Mouse (Mus musculus) CD8-positive naive resting alpha-beta T cell, adult 2 months (primary cell): ENCODE data around the gene Map4k3.

Experiments used
- DNase-seq, 2 experiments: peaks; one replicate each; pipeline ENCODE4 v3.0.0; 2022; ENCODE audit warnings: low read depth in 2 of 2, low spot score in 2 of 2

Map4k3 gene

DNA sequence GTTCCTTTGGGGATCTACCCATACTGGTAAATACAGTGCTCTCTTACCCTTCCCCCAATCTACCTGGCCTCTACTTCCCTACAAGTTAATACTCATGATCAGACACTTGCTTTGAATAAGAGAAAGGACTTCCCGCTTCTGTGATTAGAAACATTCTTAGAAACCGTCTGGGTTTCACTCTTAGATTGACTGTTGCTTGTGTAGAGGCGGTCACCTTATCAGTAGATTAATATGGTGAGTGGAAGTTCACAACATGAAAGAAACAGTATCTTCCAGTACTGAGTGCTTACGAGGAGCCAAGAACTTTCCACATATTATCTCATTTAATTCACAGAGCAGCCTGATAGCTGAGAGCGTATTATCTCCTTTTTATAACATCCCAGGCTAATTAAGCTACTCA lies 1.5 kb upstream of the Map4k3 start:
- no peak for DNase-seq

DNA sequence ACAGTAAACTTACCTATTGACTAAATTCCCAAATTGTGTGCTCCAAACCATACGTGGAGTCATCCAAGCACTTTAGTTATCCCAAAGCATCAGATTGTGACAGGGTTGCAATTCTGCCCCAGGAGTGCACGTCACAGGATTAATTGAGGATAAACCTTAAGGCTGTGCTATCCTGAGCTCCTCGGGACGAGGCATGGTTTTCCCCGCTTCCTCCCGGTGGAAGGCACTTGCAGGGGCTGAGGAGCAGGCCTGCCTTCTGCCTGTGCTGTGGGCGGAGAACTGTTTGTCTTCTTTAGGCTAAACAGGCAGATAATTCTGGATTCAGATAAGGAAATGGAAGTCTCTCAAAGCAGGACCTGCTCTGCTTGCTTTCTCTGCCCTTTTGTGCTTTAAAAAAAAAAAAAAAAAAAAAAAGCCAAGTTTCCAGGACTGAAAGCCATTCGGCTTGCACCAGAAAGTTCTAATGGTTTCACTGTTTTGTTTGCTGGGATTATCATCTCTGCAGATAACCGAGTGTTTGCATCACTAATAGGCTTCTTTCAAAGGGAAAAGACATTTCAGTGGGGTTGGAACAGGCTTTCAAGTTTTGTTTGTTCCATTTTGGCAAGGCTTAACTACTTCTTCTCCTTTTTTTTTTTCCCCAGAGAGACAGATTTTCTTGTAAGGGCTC lies 930 bp upstream of the Map4k3 start:
- no peak for DNase-seq

DNA sequence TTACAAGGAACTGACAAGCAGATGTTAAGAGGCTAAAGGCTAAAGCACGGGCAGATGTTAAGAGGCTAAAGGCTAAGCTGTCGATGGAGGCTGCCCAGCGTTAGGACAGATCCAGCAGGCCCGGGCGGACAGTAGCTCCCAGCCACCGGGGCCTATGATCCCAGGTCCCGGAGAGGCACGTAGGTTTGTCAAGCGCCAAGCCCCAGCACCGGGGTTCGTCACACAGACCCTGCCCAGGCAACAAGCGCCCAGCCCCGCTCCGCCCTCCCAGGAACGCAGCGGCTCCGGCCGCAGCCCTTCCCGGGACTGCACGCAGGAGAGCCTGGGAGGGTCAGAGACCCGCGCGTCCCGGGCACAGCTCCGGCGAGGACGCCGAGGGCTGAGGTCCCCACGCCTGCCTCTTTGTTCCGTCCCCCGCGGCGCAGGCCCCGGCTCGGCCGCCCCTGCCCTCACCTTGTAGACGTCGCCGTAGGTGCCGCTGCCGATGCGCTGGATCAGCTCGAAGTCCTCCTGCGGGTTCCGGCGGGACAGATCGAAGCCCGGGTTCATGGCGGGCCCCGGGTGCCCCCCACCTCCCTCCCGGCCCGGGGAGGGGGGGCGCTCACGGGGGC lies 839 bp downstream of the Map4k3 start:
- peak; percentile 16 to 23 for DNase-seq

DNA sequence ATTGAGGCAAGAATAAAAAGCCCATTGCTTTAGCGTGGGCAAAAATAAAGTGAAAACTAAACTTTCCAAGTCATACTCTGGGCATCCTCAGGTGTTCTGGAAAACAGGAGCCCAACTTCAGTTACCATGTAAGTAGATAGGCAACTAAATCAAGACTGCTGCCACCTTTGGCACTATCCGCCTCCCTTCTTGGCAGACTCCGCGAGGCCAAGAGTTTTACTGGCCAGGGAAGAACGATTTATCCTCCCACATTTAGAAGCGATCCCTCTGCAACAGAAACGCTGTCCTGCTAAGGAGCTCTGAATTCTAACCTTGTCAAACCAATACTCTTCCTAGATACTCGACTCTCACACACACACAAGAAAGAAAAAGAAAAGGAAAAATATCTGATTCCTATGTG lies 1.5 kb downstream of the Map4k3 start:
- no peak for DNase-seq

DNA sequence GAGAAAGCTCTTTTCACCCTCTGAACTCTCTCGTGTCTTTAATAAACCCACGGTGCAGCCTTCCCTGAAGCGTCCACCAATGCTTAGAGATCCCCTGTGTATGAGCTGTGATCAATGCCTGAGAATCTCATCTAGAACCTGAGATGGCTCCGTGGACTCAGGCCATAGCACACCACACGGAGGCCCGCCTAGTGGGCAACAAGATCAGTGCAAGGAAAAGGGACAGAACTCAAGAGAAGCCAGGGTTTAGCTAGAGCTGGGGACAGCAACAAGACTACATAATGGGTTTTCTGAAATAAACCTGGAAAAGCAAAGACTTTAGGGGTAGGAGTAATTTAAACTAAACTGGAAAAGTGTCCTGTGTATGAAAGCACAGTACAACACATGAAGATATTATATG lies 5.2 kb downstream of the Map4k3 start:
- DNase-seq, result no peak

DNA sequence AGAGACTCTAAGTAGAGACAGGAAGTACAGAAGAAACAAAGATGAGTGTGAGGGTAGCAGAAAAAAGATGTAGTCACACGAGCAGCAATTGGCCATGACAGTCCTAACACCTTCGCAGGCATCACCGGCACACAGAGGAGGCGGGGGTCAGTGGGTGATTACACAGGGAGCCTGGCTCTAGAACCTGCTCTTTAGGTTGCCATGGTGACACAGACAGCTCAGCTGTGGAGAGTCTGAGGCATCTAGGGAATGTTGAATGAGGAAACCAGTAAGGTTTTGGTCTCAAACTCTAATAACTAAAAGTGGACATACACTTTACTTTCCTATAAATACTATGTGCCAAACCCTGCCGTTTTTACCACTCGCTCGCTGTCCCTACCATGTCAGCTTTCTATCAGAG lies 6.6 kb downstream of the Map4k3 start:
- DNase-seq, result no peak

DNA sequence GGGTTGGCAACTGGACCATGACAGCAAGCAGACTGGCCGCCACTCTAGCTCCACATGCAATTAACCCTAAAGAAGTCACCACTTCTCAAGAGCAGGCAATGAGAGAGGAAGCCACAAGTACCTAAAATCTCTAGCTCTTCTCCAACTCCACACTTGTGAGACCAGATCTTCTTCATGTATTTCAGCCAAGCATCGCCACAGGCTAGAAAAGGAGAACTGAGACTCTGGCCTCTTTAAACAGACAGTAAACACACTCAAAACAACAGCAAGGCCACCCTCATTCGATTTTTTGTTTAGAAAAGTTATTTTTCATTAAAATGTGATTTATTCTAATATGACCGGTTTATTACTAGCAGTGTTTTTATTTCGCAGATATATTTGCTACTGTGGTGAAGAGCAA lies 9.0 kb downstream of the Map4k3 start:
- DNase-seq, result no peak

DNA sequence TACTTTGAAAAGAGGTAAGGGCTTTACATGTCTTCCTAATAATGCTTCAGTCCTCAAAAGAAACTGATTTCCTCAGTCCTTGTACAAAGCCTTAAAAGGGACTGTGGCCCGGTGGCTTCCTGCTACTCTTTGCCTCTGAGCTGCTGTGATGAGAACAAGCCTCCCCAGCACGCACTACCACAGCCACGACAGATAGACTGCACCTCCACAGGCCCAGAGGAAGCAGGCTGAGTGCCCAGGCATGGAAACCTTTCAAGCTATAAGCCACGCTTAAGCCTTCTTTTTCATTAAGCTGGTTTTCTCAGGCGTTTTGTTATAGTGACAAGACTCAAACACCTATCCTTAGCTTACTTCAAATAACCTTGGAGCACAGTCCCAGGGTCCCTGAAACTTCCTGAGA lies 10.0 kb downstream of the Map4k3 start:
- DNase-seq, result no peak

DNA sequence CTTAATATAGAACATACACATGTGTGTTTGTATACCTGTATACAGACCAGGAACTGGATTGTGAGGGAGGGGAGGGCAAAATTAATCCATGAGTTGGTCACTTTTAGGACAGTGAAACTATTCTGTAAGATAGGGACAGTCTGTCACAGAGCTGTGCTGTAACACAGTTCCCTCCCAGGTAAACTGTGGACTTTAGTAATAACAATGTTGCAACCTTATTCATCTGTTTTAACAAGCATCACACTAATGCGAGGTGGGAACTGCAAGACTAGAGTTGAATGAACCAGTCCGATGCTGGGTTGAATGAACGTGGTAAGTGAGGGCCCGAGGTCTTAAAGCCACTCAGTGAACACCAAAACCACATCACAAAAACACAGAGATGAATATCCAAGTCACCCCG lies 14.7 kb downstream of the Map4k3 start:
- no peak for DNase-seq

DNA sequence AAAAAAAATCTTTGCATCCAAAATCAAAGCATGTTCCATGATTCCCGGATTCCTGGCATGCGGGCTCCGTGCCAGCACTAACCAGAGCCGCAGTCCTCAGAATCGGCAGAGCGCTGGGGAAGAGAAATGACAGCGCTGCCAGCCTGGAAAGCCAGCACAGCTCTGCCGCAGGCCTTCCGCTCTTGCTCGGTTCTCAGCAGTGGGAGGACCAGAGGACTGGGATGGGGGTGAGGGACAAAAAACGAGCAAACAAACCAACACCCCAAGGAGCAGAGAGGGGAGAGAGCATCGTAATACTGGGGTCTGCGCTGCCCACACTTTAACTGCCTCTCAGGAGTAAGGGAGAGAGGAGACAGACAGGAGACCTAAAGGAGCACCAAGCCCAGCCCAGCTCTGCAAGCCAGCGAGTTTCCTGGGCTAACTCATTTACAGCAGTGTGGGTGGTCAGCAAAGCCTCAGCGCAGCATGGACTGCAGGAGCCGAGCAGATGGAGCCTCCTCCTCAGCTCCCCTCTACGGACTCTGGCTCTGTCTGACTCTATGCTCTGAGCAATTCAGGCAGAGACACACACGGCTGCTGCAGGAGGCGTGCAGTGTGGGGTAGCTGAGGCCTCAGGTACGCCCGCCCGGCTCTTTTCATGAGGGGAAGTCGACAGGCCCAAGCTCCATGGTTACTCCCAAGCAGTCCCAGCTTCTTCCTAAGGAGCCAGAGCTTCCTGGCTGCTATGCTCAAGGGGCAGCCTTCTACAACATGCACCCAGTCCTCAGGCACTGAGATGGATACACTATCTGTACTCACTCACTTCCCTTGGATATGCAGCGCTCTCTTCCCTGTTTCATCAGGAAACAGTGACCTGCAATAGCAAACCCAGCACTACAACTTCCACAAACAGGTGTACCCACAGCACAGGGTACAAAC lies 18.1 kb downstream of the Map4k3 start:
- DNase-seq, result no peak

DNA sequence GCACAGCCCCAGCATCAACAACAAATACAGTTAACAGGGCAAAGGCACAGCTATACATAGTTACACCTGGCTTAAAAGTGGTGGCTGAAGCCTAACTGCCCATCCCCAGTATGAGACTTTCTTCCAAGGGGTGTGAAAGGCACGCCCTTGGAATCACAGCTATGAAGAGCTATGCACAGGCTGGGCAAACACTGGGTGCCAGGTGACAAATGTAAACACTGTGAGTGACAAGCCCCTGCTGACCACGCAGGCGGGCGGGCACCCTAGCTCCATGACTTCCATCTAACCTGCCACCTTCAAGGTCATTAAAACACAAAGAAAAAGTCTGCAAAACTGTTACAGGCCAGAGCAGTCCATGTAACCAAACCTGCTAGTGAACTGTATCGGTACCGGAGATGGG lies 19.5 kb downstream of the Map4k3 start:
- DNase-seq, result no peak

DNA sequence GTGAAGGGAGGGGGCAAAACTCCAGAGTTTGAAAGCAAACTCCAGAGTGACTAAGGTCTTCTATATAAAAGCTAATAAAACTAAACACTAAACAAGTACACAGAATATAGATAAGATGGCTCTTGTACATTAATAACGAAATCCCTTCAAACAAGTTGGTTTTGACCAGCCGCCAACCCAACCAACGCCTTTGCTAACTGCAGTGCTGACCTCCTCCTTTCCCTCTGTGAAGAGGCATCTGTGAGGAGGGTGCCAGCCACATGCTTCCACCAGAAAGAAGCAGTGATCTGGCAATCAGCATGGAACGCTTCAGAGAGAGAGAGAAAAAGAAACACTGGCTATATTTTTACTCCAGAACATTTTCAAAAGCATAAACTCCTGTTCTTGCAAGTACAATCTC lies 21.1 kb downstream of the Map4k3 start:
- DNase-seq, result no peak

DNA sequence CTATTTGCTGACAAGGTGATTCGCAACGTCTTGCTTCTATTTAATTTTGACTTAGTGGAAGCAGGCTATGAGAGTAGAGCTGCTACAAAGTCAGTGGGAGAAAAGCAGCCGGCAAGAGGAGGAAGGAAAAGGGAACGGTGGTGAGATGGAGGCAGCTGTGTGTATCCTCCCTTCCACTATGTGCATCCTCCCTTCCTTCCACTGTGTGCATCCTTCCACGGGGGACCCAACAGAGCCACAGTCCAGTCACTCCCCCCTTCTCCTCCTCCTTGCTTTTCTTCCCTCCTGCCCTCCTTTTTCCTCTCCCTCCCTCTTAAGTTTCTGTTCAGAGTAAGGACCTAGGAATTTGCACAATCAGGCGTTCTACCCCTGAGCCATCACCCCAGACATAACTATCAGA lies 21.7 kb downstream of the Map4k3 start:
- DNase-seq, result no peak

DNA sequence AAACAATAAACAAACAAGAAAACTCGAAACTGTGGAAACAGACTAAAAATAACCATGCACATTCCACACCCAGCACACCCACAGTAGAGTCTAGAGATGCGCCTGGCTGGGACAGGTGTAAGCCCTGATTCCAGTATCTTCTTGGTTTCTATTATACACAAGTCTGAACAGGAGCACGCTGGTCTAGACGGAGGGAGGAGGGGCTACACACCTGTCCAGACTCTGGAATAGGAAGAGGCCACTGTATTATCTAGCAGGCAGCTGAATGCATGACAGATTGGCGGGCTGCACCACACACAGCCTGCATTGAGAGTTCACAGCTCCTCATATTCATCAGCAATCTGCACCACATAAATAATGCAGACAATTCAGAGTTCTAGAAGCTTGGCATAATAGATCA lies 26.6 kb downstream of the Map4k3 start:
- no peak for DNase-seq

DNA sequence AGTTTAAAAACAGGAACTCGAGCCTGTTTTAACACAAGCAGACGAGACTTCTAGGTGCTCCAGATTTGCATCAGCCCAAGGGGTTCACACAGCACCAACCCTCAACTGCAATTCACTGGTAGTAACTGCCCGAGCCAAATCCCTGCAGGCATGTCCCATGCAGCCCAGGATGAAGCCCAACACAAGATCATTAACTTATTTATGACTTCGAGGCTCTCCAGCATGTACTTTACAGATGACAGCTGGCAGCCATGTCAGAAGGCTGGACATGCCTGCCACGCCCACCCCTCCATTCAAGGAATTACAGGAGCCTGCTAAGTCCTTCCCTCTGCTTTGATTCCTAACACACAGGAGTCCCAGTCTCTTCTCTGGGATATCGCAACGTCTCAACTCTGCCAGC lies 29.4 kb downstream of the Map4k3 start:
- no peak for DNase-seq

DNA sequence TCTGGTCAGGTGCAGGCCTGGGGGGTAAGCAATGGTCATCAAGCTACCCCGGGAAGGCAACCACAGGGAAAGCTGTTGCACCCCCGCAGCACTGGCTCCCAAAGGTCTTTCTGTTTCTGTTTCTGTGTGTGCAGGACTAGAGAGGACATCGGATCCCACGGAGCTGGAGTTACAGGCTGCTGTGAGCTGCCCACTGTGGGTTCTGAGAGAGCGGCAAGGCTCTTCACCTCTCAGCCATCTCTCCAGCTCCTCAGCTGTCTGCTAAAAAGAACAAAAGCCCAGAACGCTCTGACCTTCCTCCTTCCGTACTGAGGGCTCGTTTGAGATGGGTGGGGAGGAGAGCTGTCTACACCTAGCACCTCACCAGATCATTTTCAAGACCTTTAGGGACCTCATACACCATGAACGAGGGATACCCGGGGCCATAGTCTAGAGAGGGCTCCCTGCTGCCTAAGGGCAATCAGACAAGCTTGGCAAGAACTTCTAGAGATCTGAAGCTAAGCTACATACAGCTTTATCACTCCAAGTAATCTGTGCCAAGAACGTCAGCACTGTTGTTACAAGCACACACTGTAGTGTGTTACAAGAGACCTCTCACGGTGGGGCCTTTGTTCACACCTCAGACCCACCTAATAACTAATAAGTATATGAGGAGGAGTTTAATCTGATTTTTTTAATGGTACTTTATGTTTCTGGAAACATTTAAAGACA lies 29.9 kb downstream of the Map4k3 start:
- no peak for DNase-seq

DNA sequence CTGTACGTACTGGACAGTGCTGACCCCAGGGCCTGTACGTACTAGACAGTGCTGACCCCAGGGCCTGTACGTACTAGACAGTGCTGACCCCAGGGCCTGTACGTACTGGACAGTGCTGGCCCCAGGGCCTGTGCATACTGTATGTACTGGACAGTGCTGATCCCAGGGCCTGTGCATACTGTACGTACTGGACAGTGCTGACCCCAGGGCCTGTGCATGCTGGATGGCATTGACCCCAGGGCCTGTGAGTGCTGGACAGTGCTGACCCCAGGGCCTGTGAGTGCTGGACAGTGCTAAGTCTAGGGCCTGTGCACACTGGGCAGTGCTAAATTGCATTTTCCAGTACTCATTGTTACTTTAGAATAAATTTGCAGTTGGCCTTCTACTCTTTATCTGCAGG lies 31.3 kb downstream of the Map4k3 start:
- no peak for DNase-seq

DNA sequence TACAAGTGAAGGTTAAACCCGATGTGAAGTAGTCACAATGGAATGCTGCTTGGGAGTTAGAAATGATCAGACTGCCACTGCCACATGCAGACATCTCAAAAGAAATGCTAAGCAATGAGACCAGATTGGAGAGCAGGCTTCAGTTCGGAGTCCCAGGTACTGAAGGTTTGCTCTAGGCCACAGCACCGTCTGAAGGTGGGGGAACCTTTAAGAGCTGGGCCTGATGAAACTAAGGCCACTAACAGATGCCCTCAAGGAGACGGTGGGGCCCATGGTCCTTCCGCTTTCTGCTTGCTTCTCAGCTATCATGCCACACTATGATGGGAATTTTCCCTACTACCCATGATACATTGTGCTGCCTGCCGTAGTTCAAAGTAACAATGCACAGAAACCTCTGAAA lies 32.1 kb downstream of the Map4k3 start:
- no peak for DNase-seq

DNA sequence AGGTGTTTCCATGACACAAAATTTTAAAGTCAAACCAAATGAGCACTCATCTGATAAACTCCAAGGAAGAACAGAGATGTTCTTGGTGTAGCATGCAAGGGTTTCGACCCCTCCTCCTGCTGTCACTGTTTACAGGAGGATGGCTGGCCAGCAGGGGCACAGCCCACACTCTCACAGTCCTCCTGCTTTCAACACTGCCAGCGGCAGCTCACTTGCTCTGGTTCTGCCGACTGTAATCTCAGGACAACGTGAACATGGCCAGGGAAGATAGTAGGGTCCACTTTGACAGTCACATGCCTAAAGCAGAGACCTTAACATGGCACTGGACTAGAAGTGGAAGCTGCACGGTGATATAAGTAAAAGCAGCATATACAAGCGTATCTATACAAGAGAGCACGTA lies 34.6 kb downstream of the Map4k3 start:
- DNase-seq, result no peak

DNA sequence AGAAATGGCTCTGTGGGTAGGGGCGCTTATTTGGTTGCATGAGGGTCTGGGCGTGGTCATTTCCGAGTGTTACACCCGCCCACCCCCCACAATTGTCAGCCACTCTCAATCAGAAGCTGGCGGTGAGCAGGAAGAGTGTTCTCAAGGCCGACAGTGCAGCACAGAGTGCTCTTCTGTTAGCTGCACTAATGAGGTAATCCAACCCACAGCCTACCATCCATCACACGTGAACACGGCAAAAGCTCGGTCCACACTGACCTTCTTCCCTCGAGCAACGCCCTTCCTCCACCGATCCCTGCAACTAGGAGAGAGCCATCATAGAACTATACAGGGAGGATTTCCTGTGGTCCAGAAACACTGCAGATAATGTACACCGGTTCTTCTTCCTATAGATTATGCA lies 36.1 kb downstream of the Map4k3 start:
- DNase-seq, result no peak

DNA sequence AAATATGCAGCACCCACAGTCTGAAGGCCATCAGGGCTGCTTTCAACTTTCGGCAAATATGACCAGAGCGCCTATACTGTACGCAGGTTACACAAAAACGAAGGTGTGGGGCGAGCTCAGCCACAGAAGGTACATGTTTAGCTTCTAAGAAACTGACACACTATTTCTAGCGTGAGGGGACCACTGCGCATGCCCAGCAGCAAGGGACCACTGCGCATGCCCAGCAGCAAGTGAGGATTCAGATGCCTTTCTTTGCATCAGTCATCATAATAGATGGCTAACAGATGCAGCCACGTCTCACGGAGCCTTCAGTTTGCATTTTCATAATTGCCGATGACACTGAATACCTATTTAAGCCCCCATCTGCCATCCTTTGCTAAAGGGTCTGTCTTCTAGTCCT lies 39.6 kb downstream of the Map4k3 start:
- DNase-seq, result no peak

DNA sequence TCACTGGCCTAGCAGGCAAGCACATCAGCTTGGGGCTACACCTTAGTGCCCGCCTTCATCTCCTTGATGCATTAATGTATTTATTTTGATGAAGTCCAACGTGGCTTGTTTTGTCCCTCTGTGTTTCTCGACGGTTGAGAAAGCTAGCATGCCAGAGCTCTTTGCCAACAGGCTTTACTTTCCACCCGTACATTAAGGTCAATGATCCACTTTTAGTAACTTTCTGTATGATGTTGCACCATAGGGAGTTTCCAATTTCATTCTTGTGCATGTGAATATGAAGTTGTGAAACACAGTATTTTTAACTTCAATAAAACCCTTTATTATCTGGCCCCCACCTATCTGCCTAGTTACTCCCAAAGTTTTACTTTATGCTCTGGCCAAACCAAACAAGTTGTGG lies 42.2 kb downstream of the Map4k3 start:
- no peak for DNase-seq
